Mouse (Mus musculus) macrophage (primary cell): Measurements from ENCODE around the gene Fbn1. TPM values are rescaled to one million over a fixed set of nuclear protein-coding genes. Genes with fewer than 3 reads are reported as not detected.

Source experiments
- H3K27ac ChIP-seq: fragments of 350-480 bp; formaldehyde crosslinking; 2 replicates; pipeline ENCODE4 v1.9.0; 2021
- H3K36me3 ChIP-seq: fragments of 350-480 bp; formaldehyde crosslinking; 2 replicates; pipeline ENCODE4 v1.9.0; 2021; ENCODE audit errors: inconsistent target
- H3K4me3 ChIP-seq: fragments of 350-480 bp; formaldehyde crosslinking; 2 replicates; pipeline ENCODE4 v1.9.0; 2021; ENCODE audit errors: inconsistent target
- H3K79me2 ChIP-seq: fragments of 350-480 bp; formaldehyde crosslinking; 2 replicates; pipeline ENCODE4 v1.9.0; 2021; ENCODE audit errors: inconsistent target
- WGBS: methylation state at CpG from one replicate; pipeline ENCODE4 v1.1.7; 2026; ENCODE audit warnings: inconsistent platforms; ENCODE audit not compliant: missing documents; 5-methylcytosine and 5-hydroxymethylcytosine counted together
- polyA plus RNA-seq: library from polyadenylated mRNA; stranded (reverse); fragments of 250-400 nt; gene quantifications from 3 replicates; pipeline ENCODE4 v1.2.4, GENCODE M21; 2018; ENCODE audit warnings: inconsistent platforms

Fbn1 gene
- polyA plus RNA-seq, 1 experiment from 2014 or later, result 0.04 TPM

GRCm38 (mm10) chr2:125330506-125330905 is 177.3 kb downstream of the Fbn1 start:
- H3K36me3 ChIP-seq, result no peaks in the 10 kb centered on the region
- no peak overlapping the region for H3K4me3 ChIP-seq
- no peaks in the 10 kb centered on the region for H3K79me2 ChIP-seq
- WGBS, result 77% methylated on average over 10 of the region's 10 CpGs
- H3K27ac ChIP-seq, result no peak overlapping the region

GRCm38 (mm10) chr2:125325125-125325855 is 182.5 kb downstream of the Fbn1 start:
- Histone ChIP-seq H3K79me2 (no peaks in the 10 kb centered on the region), H3K4me3 (no peak overlapping the region), H3K27ac (no peak overlapping the region), H3K36me3 (no peaks in the 10 kb centered on the region)
- 81% methylated on average over 7 of the region's 7 CpGs for WGBS

- no peak overlapping the region for H3K27ac ChIP-seq
- no peak overlapping the region for H3K4me3 ChIP-seq
- WGBS, result 90% methylated on average over 5 of the region's 5 CpGs
- H3K79me2 ChIP-seq, result no peaks in the 10 kb centered on the region
- H3K36me3 ChIP-seq, result no peaks in the 10 kb centered on the region
These were observed 183.3 kb downstream of the Fbn1 start for GRCm38 (mm10) chr2:125324455-125324854.

- 97% methylated on average over 4 of the region's 4 CpGs for WGBS
- no peak overlapping the region for H3K27ac ChIP-seq
- no peaks in the 10 kb centered on the region for H3K36me3 ChIP-seq
- no peak overlapping the region for H3K4me3 ChIP-seq
- H3K79me2 ChIP-seq, result no peaks in the 10 kb centered on the region
These were observed 184.4 kb downstream of the Fbn1 start for GRCm38 (mm10) chr2:125323347-125323746.

GRCm38 (mm10) chr2:125322581-125322980 is 185.2 kb downstream of the Fbn1 start:
- 53% methylated on average over 2 of the region's 2 CpGs for WGBS
- H3K36me3 ChIP-seq, result no peaks in the 10 kb centered on the region

GRCm38 (mm10) chr2:125321071-125321470 is 186.7 kb downstream of the Fbn1 start:
- Histone ChIP-seq H3K4me3 (no peak overlapping the region), H3K79me2 (no peaks in the 10 kb centered on the region), H3K36me3 (no peaks in the 10 kb centered on the region), H3K27ac (no peak overlapping the region)
- 91% methylated on average over 6 of the region's 6 CpGs for WGBS

More at GRCm38 (mm10) chr2:125322581-125322980, 185.2 kb downstream of the Fbn1 start:
- H3K27ac ChIP-seq, result no peak overlapping the region
- H3K4me3 ChIP-seq, result no peak overlapping the region
- H3K79me2 ChIP-seq, result no peaks in the 10 kb centered on the region

GRCm38 (mm10) chr2:125319651-125320050 is 188.1 kb downstream of the Fbn1 start:
- H3K36me3 ChIP-seq, result no peaks in the 10 kb centered on the region
- no peaks in the 10 kb centered on the region for H3K79me2 ChIP-seq
- WGBS, result 98% methylated on average over 8 of the region's 8 CpGs
- no peak overlapping the region for H3K27ac ChIP-seq
- no peak overlapping the region for H3K4me3 ChIP-seq

GRCm38 (mm10) chr2:125318371-125319061 is 189.3 kb downstream of the Fbn1 start:
- H3K36me3 ChIP-seq, result no peaks in the 10 kb centered on the region
- H3K27ac ChIP-seq, result no peak overlapping the region
- 81% methylated on average over 4 of the region's 5 CpGs for WGBS
- no peaks in the 10 kb centered on the region for H3K79me2 ChIP-seq
- H3K4me3 ChIP-seq, result no peak overlapping the region

- Histone ChIP-seq H3K4me3 (no peak overlapping the region), H3K79me2 (no peaks in the 10 kb centered on the region), H3K27ac (no peak overlapping the region), H3K36me3 (no peaks in the 10 kb centered on the region)
- WGBS, result 94% methylated on average over 3 of the region's 3 CpGs
These were observed 192.6 kb downstream of the Fbn1 start for GRCm38 (mm10) chr2:125315203-125315602.

GRCm38 (mm10) chr2:125314169-125314925 is 193.4 kb downstream of the Fbn1 start:
- WGBS, result 90% methylated on average over 16 of the region's 16 CpGs
- no peak overlapping the region for H3K4me3 ChIP-seq
- H3K79me2 ChIP-seq, result no peaks in the 10 kb centered on the region
- H3K36me3 ChIP-seq, result no peaks in the 10 kb centered on the region
- no peak overlapping the region for H3K27ac ChIP-seq

GRCm38 (mm10) chr2:125309710-125310109 is 198.1 kb downstream of the Fbn1 start:
- WGBS, result 24% methylated on average over 10 of the region's 10 CpGs
- Histone ChIP-seq H3K4me3 (no peak overlapping the region), H3K36me3 (no peaks in the 10 kb centered on the region), H3K79me2 (no peaks in the 10 kb centered on the region), H3K27ac (no peak overlapping the region)

GRCm38 (mm10) chr2:125305671-125306070 is 202.1 kb downstream of the Fbn1 start:
- no peaks in the 10 kb centered on the region for H3K79me2 ChIP-seq
- H3K4me3 ChIP-seq, result no peak overlapping the region
- H3K27ac ChIP-seq, result no peak overlapping the region
- 91% methylated on average over 3 of the region's 3 CpGs for WGBS
- no peaks in the 10 kb centered on the region for H3K36me3 ChIP-seq

- no peak overlapping the region for H3K27ac ChIP-seq
- 96% methylated on average over 3 of the region's 3 CpGs for WGBS
- no peak overlapping the region for H3K4me3 ChIP-seq
- H3K79me2 ChIP-seq, result no peaks in the 10 kb centered on the region
- no peaks in the 10 kb centered on the region for H3K36me3 ChIP-seq
These were observed 203.0 kb downstream of the Fbn1 start for GRCm38 (mm10) chr2:125304746-125305145.

- WGBS, result 73% methylated on average over 5 of the region's 5 CpGs
These were observed 203.9 kb downstream of the Fbn1 start for GRCm38 (mm10) chr2:125303764-125304384.

More at GRCm38 (mm10) chr2:125303764-125304384, 203.9 kb downstream of the Fbn1 start:
- H3K27ac ChIP-seq, result no peak overlapping the region
- H3K79me2 ChIP-seq, result no peaks in the 10 kb centered on the region
- H3K4me3 ChIP-seq, result no peak overlapping the region
- no peaks in the 10 kb centered on the region for H3K36me3 ChIP-seq
